Mouse (Mus musculus): ENCODE results near the gene Rpn2. TPM values are rescaled to one million over a fixed set of nuclear protein-coding genes. Genes with fewer than 3 reads are reported as not detected.

Rpn2 gene
- polyA plus RNA-seq, 1 experiment from 2014 or later: 359 TPM

GRCm38 (mm10) chr2:157338663-157339062 lies 59.8 kb downstream of the Rpn2 start:
- Histone ChIP-seq H3K4me1 (ENCODE audit: insufficient read depth) (no peaks in the 10 kb centered on the region), H3K4me3 (ENCODE audit: low read depth, low read length) (no peak overlapping the region), H3K9ac (no peak overlapping the region), H3K27me3 (ENCODE audit: insufficient read depth, low read length) (no peaks in the 10 kb centered on the region), H3K9me3 (ENCODE audit: low read depth, low read length) (no peaks in the 10 kb centered on the region), H3K27ac (ENCODE audit: low read depth) (no peak overlapping the region), H3K4me2 (no peak overlapping the region), H3K36me3 (ENCODE audit: insufficient read depth) (no peaks in the 10 kb centered on the region)
- peak; percentile 80 for TF ChIP-seq CTCF (IDR thresholded peaks at IDR 0.05; ENCODE audit: low read depth)
- peak; percentile 81 for DNase-seq
- no peak for ATAC-seq (ENCODE audit: insufficient read depth)
- WGBS: 39% methylated on average over 5 of the region's 5 CpGs

GRCm38 (mm10) chr2:157339532-157339931 lies 60.7 kb downstream of the Rpn2 start:
- Histone ChIP-seq H3K27me3 (ENCODE audit: insufficient read depth, low read length) (no peaks in the 10 kb centered on the region), H3K9ac (peak overlapping the region; percentile 11; the same call in 1 of the 2 replicates), H3K4me1 (ENCODE audit: insufficient read depth) (no peaks in the 10 kb centered on the region), H3K9me3 (ENCODE audit: low read depth, low read length) (no peaks in the 10 kb centered on the region), H3K36me3 (ENCODE audit: insufficient read depth) (no peaks in the 10 kb centered on the region), H3K4me3 (ENCODE audit: low read depth, low read length) (no peak overlapping the region), H3K27ac (ENCODE audit: low read depth) (no peak overlapping the region), H3K4me2 (no peak overlapping the region)
- ATAC-seq (ENCODE audit: insufficient read depth) (no peak), DNase-seq (no peak)
- TF ChIP-seq CTCF (IDR thresholded peaks at IDR 0.05; ENCODE audit: low read depth): no peak
- WGBS: 64% methylated on average over 7 of the region's 7 CpGs

GRCm38 (mm10) chr2:157340221-157340741 lies 61.5 kb downstream of the Rpn2 start:
- DNase-seq (peak; percentile 46), ATAC-seq (ENCODE audit: insufficient read depth) (peak; percentile 39; the same call in 1 of the 2 replicates)
- H3K4me2 ChIP-seq: no peak overlapping the region
- no peaks in the 10 kb centered on the region for H3K4me1 ChIP-seq (ENCODE audit: insufficient read depth)
- H3K9ac ChIP-seq: no peak overlapping the region
- H3K27ac ChIP-seq (ENCODE audit: low read depth): no peak overlapping the region
- H3K27me3 ChIP-seq (ENCODE audit: insufficient read depth, low read length): no peaks in the 10 kb centered on the region
- no peak for TF ChIP-seq CTCF (IDR thresholded peaks at IDR 0.05; ENCODE audit: low read depth)
- H3K4me3 ChIP-seq (ENCODE audit: low read depth, low read length): no peak overlapping the region
- H3K36me3 ChIP-seq (ENCODE audit: insufficient read depth): no peaks in the 10 kb centered on the region
- WGBS: 42% methylated on average over 7 of the region's 7 CpGs
- H3K9me3 ChIP-seq (ENCODE audit: low read depth, low read length): no peaks in the 10 kb centered on the region

GRCm38 (mm10) chr2:157341554-157342270 lies 62.9 kb downstream of the Rpn2 start:
- Histone ChIP-seq H3K36me3 (ENCODE audit: insufficient read depth) (no peaks in the 10 kb centered on the region), H3K4me2 (no peak overlapping the region), H3K9ac (no peak overlapping the region), H3K27ac (ENCODE audit: low read depth) (no peak overlapping the region), H3K4me3 (ENCODE audit: low read depth, low read length) (no peak overlapping the region), H3K9me3 (ENCODE audit: low read depth, low read length) (no peaks in the 10 kb centered on the region), H3K27me3 (ENCODE audit: insufficient read depth, low read length) (no peaks in the 10 kb centered on the region), H3K4me1 (ENCODE audit: insufficient read depth) (no peaks in the 10 kb centered on the region)
- WGBS: 46% methylated on average over 11 of the region's 11 CpGs
- ATAC-seq (ENCODE audit: insufficient read depth) (no peak), DNase-seq (peak; percentile 90)
- peak; percentile 93 for TF ChIP-seq CTCF (IDR thresholded peaks at IDR 0.05; ENCODE audit: low read depth)

GRCm38 (mm10) chr2:157342328-157342926 lies 63.6 kb downstream of the Rpn2 start:
- ATAC-seq (ENCODE audit: insufficient read depth) (no peak), DNase-seq (no peak)
- no peak overlapping the region for H3K9ac ChIP-seq
- no peak overlapping the region for H3K4me2 ChIP-seq
- H3K4me1 ChIP-seq (ENCODE audit: insufficient read depth): no peaks in the 10 kb centered on the region
- no peak for TF ChIP-seq CTCF (IDR thresholded peaks at IDR 0.05; ENCODE audit: low read depth)
- H3K27ac ChIP-seq (ENCODE audit: low read depth): no peak overlapping the region
- H3K36me3 ChIP-seq (ENCODE audit: insufficient read depth): no peaks in the 10 kb centered on the region
- no peaks in the 10 kb centered on the region for H3K27me3 ChIP-seq (ENCODE audit: insufficient read depth, low read length)
- no peak overlapping the region for H3K4me3 ChIP-seq (ENCODE audit: low read depth, low read length)
- no peaks in the 10 kb centered on the region for H3K9me3 ChIP-seq (ENCODE audit: low read depth, low read length)
- WGBS: 47% methylated on average over 5 of the region's 5 CpGs

GRCm38 (mm10) chr2:157343337-157343736 lies 64.5 kb downstream of the Rpn2 start:
- H3K27me3 ChIP-seq (ENCODE audit: insufficient read depth, low read length): no peaks in the 10 kb centered on the region
- H3K9me3 ChIP-seq (ENCODE audit: low read depth, low read length): no peaks in the 10 kb centered on the region
- no peak overlapping the region for H3K4me3 ChIP-seq (ENCODE audit: low read depth, low read length)
- 57% methylated on average over 6 of the region's 6 CpGs for WGBS
- H3K4me1 ChIP-seq (ENCODE audit: insufficient read depth): no peaks in the 10 kb centered on the region; the same call in 1 of the 2 replicates
- no peaks in the 10 kb centered on the region for H3K36me3 ChIP-seq (ENCODE audit: insufficient read depth)
- ATAC-seq (ENCODE audit: insufficient read depth): no peak
- no peak overlapping the region for H3K27ac ChIP-seq (ENCODE audit: low read depth)
- H3K9ac ChIP-seq: no peak overlapping the region
- H3K4me2 ChIP-seq: no peak overlapping the region
- no peak for DNase-seq
- TF ChIP-seq CTCF (IDR thresholded peaks at IDR 0.05; ENCODE audit: low read depth): no peak
